Mouse (Mus musculus) frontal cortex, postnatal 36 days (tissue): ENCODE data around the gene Trim44.

ENCODE experiments used
- DNase-seq, 2 experiments: peaks; one replicate each; pipeline ENCODE4 v3.0.0; 2022; ENCODE audit warnings: low spot score in 2 of 2

Gene Trim44

DNA sequence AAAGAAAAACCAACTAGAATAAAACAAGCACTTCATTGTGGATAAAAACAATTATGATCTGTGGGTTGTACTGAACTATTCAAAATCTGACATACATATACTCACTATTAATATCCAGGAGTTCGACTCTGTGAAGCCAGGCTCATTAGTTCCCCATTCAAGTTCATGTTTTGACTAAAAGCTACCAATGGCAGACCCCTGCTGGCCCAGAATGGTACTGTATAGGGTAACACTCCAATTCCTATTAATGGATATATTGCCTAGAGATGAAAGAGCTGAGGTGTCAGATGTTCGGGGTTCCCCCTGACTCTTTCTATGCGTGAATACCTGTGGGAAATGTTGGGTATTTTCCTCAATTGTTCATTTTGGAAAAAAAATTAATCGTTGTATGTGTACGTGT, 117.6 kb downstream of the Trim44 start:
- DNase-seq, result peak in 1 of 2 experiments; percentile 63

DNA sequence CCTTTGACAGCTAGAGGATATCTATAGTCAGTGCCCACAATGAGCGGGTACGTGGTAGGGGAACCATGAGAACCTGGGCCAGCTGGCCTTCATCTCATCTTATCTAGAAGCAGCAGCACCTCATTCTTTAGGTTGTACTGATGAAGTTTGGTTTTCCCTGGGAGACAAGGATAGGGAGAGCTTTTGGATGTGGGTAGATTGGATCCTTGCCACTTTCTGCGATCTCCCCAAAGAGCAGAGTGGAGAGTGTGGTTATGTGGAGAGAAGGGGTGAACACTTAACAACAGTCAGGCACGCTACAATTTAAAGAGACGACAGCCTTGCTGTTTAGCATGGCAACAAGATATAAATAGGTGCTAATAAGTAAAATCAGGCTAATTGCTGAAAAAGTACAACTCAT, 119.0 kb downstream of the Trim44 start:
- no peak for DNase-seq

DNA sequence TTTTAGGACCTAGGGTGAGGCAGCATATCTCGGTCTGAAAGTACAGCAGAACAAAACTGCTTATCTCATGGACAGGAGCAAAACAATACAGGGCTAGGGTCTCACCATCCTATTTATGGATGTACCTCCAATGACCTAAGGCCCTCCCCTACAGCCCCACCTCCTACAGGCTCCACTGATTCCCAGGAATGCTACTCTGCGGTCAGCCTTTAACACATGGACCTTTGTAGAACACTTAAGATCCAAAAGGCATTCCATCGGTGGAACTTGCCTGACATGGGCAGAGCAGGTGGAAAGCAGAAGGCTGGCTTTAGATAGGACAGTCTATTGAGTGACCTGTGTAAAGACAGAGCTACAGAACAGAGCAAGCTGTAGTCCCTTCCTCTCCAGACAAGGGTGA, 120.3 kb downstream of the Trim44 start:
- DNase-seq, result no peak

DNA sequence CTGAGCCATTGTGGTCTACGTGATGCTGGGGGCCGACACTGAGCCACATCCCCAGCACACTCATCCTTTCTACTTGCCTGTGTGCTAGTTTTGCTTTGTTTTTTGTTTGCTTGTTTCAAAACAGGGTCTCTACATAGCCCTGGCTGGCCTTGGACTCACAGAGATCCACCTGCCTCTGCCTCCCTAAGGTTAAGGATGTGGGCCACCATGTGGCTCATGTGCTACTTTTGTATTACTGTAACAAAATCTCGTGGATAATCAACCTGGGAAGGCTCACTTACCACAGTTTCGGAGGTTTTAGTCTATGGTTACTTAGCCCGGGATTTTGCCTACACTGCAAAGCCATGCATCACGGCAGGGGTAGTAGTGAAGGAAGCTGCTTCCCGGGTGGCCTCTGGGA, 125.5 kb downstream of the Trim44 start:
- DNase-seq, result no peak

DNA sequence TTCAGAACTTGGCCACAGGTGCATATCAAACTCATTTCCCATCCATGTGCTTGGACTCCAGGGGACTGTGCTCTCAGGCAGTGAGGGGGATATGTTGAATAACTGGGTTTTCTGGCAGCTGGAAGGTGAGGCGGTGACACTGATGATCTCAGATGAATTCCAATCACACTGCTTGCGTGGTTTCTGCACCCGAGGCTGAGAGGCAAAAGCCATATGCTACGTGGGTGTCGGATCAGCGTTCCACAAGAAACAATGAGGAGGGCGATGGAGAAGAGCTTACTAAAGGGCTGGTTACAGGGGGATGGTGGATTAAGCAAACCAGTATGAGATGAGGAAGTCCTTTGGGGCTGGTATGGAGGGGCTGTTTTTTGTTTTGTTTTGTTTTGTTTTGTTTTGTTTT, 127.8 kb downstream of the Trim44 start:
- no peak for DNase-seq

DNA sequence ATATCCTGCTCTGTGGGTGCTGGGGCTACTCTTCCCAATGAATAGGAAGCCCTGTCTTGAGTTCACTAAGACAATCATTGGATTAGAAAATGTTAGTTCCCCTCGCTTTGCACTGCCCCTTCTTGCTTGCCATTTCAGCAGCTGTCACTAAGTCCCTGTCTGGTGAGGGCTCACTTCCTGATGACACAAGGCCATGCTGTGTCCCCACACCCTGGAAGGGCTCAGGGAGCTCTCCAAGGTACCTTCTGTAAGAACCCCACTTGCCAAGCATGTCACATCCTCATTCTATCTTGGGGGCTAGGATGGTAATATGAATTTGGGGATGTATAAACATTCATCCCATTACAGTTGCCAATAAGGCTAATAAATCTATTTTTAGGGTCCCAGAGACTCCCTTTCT, 129.7 kb downstream of the Trim44 start:
- DNase-seq, result no peak

DNA sequence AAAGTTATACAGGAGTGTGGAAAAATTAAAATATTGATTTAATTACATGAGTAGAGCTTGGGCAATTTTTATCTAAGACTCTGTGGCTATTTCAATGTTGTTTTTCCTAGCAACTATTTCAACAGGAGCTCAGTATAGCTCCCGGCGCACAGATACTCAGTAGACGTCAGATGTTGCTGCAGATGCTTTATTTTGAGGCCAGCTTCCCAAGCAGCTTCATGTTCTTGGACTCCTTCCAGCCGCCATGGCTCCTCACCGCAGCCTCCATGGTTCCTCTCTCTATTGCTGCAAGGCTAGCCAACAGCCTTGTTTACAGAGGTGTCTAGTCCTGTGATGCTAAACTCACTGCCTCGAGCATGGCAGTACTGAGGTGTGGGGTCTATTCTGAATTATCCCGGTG, 134.3 kb downstream of the Trim44 start:
- DNase-seq, result peak in 1 of 2 experiments; percentile 56

DNA sequence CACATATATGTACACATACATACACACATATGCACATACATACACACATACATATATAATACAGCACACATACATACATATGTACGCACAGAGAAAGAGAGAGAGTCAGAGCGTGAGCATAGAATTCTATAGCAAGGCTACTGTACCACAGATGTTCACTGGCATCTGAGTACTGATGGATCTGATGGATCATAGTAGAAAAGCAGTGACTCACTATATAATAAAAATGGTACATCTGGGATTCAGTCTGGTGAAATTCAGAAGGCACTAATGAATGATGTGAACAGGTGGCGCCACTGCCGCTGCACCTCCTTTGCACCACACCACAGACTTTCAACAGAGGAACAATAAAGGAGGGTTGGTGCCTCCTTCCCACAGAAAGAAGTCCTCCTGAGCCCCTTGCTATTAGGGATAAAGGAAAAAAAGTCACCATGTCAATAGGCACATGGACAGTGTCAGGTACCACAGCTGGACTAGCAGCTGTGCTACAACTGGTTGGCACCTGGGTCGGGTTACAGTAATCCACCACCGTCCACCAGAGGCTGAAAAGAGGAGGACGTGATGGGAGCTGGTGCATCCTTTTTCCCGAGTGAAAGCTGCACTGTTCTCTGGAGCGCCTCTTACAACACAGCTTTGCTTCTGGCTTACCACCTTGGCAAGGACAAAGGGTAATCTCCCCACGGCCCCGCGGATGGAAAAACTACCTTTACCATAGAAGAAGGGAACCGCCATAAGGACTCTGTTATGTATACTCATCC, 139.9 kb downstream of the Trim44 start:
- DNase-seq, result no peak

DNA sequence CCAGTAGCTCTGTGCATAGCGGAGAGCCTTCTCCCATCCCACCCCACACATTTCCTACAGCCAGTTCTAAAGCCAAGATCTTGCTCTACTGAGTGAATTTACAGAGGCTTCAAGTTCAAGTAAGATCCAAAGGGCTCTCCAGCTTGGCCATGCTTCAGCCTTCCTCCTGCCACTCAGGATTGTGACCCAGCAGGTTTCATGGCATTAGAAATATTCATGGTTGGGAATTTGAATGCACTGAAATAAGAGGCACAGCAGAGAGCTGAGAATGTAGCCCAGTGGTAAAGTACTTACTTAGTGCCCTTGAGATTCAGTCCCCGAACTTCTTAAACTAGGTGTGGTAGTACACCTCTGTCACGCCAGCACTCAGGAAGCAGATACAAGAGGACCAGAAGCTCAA, 140.7 kb downstream of the Trim44 start:
- no peak for DNase-seq

DNA sequence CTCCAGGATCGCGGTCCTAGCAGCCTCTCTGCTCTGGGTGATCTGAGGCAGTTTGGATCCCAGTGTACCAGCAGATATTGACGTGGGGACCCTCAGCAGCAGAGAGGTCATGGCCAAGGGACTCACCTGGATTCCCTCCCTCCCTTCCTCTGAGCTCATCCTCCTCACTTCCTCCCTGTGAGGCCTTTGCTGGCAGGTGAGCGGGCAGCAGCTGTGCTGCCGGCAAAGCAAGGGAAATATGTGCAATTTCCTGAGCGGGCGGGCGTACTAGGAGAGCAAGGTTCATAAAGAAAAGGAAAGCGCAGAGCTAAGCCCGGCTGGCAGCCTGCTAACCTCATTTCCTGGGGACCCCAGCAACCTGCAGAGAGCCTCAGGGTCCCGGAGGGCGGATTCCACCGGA, 148.5 kb downstream of the Trim44 start:
- no peak for DNase-seq

DNA sequence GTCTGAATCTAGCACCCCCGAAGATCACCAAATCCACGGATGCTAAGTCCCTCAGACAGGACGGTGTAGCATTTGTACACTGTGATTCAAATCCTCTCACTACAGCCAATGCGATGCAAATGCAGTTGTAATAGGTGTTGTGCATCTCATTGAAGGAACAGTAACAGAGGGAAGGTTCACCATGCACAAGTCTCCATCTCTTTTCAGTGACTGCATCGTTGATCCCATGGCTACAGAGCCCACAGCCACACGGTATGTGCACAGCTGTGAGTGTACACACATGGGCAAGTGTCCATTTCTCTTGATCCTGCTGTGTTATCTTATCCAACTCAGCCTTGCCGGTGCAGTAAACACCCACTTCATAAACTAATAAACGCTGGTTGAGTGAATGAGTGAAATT, 148.9 kb downstream of the Trim44 start:
- DNase-seq, result no peak

DNA sequence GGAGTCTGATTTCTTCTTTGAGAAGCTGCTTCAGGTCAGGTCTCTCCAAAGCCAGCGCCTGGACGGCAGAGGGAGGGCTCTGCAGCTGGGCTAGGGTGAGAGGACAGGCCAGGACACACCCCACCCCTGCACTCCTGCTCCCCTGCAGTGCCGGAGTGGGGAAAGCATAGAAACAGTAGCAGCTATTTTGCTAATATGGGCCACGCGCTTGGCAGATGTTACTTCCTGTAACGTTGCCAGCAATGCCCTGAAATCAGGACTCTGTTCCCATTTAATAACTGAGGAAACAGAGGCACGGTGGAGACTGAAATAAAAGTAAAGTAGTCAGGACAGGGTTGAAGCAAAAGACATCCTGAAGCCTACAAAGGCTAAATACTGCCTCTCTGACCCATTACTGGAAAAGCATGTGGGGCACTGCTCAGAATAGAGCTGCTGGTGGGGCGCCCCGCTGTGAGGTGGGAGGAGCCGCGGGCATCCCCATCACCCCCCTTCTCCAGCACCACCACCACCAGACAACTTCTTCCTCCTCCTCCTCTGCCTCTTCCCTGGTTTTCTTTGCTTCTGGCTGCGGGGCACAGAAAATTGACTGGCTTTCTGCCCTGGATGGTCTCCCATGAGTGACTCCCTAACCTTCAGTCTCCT, 149.5 kb downstream of the Trim44 start:
- peak in 1 of 2 experiments; percentile 33 for DNase-seq

DNA sequence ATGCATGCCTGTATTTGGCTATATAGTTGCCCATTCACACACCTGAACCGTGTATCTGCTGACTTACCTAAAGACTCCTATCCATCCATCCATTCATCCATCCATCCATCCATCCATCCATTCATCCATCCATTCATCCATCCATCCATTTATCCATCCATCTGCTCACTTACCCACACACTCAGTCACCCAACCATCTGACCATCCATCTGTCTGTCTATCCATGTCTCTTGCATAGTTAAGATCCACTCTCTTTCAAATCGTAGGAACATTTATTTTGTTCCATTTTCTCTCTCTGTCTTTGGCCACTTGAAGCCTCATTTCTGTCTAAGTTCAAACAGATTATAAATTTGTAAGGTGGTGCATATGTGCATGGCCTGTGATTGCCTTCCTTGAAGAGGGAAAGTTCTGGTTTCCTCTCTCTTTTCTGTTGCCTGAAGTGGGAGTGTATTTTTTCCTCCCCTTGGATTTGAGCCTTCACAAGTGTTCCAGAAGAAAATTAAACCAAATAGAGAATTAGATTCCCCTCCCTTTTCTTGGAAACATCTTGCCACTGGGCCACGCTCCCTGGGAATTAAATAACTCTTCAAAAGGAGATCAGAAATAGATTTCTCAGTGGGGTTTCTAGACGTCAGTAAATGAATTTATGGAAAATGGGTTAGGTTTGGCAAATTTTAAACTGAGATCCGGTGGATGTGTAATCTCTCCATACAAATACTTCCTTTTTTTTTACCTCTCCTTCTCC, 150.9 kb downstream of the Trim44 start:
- peak in 1 of 2 experiments; percentile 39 for DNase-seq

DNA sequence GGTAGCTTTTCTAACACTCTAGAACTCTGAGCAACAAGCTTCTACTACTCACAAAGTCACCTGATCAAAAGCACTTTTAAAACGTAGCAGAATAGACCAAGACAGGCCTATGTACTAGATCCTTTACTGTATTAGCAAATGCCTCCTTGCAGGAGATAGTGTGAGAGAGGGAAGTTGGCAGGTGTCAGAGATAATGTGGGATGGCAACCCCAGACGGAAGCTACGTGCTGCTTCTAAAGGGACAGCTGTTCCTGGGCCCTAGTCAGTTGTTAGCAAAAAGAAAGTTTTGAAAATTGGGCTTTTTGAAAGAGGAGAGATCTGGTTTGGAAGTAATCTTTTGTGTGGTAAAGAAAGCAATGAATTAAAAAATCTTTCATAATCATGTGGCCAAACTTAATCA, 151.5 kb downstream of the Trim44 start:
- no peak for DNase-seq

DNA sequence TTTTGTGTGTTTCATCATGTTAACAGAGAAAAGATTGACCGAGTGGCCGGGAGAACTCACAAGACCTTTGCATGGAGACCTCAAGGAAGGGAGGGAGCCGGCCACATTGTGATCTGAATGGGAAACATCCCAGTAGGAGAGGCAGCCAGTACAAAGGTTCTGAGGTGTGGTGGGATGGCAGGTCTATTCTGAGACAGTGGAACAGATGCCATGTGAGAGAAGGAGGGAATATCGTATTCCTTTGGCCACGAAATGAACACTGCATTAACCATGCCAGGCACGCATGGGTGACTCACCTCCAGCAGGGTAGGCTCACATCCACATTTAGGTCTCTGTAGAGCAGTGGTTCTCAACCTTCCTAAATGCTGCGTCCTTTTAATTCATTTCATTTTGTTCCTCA, 154.4 kb downstream of the Trim44 start:
- DNase-seq, result peak in 1 of 2 experiments; percentile 55

DNA sequence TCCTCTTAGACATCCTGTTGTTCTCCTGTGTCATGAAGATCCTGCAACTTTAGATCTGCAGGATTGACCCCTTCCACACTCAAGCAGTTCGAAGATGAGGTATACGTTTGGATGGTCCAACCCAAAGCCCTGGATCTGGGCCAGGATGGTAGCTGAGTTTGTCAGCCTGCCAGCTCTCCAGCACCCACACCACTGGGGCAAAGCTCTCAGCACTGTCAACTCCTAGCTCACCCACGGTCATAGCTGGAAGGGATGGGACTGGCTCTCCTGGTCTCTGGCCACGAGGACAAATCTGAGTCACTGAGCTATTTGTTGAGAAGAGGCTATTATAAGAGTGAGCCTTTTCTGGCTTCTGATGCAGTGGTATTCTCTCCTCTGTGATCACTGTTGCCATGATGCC, 155.0 kb downstream of the Trim44 start:
- DNase-seq, result peak in 1 of 2 experiments; percentile 52
